Mouse (Mus musculus) naive thymus-derived CD4-positive, alpha-beta T cell, adult 2 months (primary cell): ENCODE measurements around the gene Cd3g.

Source experiments
- DNase-seq: peaks from one replicate; pipeline ENCODE4 v3.0.0-alpha.2; 2011; ENCODE audit warnings: low read depth

Cd3g gene

DNA sequence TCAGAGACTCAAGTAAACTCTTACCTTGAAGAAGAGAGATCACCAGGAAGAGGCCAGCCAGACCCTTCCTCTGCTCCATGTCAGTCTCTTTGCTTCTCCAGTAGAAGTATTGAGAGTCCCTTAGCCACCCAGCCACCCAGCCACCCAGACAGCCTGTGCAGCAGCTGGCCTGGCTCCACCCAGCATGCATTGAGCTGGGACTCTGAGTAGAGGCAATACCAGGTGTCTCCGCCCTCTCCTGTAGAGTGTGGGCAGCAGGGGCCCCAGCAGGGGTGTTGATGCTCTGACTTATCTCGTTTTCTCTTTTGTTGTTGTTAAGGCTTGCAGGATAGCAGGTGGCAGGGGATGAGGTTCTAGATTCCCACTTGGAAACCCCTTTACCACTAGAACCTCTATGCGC is at the start of gene Cd3g:
Cd3g (minus strand) TSS at position 190 of the 400 bp plus-strand sequence.
- DNase-seq: peak; percentile 85

DNA sequence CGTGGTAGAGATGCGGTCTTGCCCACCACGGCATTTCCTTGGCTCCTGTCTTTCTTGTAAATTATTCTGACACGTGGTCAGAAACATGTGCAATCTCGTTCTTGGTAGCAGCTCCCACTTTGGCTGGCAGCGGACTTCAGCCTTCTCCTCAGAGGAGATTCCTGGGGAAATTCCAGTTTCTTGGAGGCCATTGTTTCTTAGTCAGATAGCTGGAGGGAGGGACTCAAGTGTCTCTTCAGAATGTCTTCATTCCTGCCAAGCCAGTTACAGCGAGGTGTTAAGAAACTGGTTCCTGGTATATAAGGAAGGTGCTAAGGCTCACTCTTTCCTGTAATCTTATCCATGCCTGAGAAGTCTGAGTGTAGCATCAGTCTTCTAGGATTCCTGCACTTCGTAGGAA is 47.1 kb upstream of the Cd3g start:
- DNase-seq: no peak

DNA sequence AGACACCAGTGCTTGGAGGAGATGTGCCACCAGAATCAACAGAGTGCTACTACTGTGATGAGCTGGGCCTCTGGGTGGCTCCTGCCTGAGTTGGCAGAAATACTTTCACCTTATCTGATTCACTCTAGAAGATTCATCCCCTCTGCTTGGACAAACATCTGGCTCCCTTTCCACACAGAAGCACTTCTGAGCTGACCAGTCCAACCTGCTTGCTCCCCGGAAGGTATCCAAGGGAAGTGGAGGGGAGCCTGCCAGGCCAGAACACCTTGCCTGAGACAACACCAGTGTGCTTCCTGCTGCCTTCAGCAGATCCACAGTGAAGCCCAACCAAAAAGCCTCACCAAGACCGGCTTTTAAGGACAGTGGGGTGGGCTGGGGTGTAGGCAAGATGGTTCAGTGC is 44.0 kb upstream of the Cd3g start:
- no peak for DNase-seq

DNA sequence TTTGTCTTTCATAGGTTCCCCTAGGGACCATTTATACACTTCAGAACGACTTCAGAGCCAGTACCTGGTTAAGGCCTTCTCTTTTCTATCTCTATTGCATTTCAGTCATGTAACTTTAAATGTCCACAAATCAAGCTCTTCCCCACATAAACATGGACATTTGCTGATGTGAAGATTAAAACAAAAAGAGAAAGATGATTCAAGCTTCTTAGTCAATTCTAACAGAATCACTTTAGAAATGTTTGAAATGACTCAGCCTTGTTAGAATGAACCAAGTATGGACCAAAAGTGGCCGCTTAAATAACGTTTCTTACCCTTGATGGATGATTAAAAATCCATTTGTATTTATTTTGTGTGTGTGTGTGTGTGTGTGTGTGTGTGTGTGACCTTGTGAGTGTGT is 43.4 kb upstream of the Cd3g start:
- no peak for DNase-seq

DNA sequence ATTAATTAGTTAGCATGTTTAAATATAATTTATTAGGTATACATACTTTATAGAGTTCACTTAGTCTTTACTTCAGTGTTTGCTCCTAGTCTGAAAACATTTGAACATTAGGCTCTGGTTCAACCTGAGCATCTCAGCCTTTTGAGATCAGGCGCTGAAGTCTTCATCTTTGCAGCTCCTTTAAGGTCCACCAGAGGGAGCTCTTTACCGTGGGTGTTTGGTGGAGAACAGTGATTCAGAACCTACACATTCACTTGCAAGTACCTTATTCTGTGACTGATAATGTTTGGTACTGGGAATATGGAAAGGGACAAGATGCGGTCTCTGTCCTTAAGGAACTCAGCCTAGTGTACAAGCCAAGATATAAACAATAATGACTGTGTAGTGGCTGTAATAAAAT is 42.6 kb upstream of the Cd3g start:
- peak; percentile 90 for DNase-seq

DNA sequence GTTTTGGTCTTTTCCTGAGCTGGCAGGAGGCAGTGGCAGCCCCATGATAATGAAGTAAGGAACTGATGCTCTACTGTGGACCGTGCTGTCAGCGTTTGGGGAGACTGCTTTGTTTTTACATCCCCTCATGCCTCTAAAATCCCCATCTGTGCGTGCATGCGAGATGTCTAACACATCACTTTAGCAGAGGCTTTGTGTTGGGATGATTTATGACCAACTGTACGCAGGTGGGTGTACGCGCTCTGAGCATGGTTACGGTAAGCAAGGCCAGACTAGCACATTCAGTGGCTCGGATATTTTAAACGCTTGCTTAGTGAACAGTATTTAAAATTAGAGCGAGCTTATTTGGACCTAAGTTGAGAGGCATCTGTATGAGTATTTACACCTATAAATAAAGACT is 37.8 kb upstream of the Cd3g start:
- no peak for DNase-seq

DNA sequence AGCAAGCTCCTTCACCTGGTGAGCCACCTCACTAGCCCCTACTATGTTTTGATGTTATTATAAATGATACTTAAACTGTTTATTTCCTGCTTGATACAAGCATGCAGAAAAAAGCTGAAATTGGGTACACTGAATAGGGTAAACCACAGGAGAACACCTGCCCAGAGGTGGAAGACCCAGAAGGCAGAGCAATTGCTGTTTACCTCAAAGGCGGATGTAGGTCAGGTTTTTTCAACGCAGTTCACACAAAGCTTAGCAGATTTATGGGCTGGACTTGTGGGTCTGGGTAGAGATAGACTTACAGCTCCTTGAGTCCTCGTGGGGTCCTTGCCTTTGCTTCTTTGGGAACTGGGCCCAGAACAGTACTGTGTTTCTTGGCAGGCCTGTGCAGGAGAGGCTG is 35.6 kb upstream of the Cd3g start:
- DNase-seq: peak; percentile 59

DNA sequence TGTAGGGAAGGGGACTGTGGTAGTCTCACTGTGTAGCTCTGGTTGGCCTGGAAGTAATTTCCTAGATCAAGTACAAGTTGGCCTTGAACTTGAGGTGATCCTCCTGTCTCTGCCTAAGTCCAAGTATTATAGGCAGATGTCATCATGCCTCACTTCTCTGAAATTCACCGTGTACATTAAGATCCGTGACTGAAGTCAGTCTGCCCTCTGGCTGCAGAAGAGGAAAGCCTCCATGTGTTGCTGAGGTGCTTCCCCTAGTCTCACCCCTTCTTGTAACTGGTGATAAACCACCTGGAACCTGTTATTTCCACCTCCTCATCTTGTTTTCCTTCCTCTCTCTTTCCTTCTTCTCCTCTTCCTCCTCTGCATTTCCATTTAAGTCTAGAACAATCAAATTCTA is 34.6 kb upstream of the Cd3g start:
- DNase-seq: peak; percentile 81

DNA sequence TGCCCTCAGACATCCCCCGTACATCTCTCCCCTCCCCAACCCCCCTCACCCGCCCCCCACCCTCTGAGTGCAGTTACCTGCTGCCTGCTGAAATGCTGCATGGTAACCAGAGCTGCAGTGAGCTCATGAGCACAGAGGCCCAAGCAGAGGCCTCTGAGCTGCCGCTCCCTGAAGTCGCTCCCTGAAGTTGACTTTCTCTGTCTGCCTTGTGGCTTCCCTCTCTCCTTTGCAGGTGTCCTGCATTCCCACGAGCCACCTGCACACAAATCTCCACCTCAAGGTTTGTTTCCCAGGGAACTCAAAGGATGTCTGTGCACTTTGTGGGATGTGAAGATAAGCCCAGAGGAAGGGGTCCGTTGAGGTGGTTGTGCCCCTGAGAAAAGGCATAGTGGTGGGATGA is 31.1 kb upstream of the Cd3g start:
- DNase-seq: no peak

DNA sequence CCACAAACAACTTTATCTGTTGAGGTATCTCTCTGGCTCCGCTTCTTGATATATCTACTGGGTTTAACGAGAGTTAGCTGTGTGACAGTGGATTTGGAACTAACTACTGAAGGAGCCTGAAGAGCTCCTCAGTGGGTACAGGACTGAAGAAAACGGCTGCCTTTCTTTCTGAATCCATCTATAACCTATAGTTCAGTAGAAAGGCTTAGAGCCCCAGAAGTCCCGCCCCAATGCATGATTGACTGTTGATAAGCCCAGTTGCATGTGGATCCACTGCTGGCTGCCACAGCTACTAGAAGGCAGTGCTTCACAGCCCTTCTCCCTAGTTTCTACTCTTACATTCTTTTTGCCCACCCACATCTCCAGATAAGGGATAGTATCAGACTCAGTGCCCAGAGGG is 30.2 kb upstream of the Cd3g start:
- peak; percentile 83 for DNase-seq

DNA sequence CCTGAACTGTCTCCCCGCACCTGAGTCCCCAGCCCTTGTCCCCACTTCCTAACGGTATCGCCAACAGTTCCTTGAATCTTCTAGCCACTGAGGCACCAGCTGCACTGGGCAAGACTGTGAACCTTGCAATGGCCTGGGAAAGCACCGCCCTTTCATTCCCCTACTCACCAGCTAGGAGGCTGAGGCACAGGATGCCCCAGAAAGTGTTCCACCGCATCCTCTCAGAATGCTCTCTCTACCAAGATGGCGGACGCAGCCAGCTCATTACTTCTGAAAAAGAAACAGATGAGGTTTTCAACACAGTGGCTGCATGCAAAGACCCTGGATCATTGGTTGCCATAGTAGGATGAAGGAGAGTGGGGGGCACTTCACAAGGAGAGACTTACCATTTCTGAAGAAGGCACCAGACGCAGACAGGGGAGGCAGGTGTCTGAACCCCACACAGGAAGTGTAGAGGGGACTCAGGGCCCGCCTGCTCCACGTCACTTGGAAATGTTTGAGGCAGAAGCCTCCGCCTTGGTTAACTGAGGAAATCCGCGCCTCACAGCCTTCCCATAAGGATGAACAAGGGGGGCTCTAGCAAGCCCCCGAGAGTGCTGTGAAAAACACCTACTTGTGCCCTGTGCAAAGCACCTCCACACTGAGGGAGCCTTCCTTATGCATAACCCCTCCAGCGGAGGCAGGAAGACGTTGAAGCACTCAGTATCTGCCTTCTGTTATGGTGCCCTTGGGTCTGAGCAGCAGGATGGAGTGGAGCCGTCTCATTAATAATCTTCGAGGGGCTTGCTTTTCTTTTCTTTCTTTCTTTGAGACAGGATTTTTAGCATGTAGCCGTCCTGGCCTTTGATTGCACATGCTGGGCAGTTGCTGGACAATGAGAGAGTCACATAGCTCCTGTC is 29.2 kb upstream of the Cd3g start, which contains the start of gene Cd3e:
Cd3e (minus strand) TSS at position 448 of the 899 bp plus-strand sequence.
- peak; percentile 90 for DNase-seq

DNA sequence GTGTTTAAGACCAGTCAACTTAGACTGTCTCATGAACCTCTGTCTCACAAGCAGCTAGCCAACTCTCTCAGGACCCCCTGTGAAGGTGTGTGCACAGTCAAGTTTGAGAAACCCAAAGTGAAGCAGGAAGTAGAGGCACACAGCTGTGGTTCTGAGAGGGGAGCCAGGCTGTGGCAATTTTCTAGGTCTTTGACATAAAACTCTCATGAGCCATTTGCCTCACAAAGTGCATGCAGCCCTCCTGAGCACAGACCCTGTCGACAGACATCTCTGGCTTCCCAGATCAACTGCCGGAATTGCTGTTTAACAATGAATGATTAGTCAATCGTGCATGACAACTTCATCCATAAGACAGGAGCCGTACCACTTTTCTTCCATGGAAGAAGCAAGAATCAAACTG is 28.1 kb upstream of the Cd3g start:
- DNase-seq: peak; percentile 56

DNA sequence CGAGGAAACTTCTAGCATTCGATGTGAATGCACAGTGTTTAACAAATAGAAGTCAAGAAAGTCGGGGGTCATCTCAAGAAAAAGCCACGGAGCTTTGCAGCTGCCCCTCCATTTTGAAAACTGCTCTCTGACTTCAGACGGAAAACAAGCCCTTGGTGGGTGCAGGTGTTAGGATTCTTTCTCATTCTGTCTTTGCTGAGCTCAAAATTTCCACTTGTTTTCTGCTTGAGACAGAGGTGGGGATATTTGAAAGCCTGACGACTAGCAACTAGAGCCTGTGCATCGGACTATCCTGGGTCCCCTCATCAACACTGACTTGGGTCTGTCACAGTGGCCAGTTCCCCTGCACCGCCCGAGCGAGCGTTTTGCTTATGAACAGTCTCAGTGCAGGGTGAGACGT is 27.2 kb upstream of the Cd3g start:
- no peak for DNase-seq

DNA sequence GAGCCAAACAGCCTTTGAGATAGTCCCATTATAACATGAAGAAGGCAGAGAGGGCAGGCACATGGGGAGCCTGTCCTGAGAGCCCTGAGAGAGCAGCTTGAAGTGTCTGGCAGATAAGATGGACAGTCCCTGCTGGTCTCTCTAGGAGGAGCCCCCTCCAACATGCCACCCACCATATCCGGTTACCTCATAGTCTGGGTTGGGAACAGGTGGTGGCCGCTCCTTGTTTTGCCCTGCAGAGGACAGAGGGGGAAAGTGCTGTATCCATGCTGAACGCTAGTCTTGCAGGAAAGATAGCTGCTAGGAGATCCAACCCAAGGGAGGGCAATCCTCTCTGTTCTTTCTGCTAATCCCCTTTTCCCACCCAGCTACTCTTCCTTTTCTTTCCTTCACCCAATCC is 20.0 kb upstream of the Cd3g start:
- no peak for DNase-seq

DNA sequence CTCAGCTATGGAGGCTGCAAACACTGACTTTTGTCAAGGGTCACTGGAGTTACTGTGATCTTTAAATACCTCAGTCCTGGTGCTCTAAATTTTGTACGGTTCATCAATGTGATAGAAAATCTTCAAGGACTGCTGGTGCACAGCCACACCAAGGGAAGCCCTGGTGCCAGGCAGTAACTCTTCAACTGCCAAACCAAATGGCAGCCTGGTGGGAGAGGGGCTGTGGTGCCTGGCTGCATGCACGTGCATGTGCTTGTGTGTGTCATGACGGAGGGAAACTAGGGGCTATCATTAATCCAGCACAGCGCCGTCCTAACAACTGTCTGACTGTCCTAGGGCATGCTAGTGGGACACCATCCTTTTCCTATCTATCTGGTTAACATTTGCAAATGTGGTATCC is 19.5 kb upstream of the Cd3g start:
- DNase-seq: no peak

DNA sequence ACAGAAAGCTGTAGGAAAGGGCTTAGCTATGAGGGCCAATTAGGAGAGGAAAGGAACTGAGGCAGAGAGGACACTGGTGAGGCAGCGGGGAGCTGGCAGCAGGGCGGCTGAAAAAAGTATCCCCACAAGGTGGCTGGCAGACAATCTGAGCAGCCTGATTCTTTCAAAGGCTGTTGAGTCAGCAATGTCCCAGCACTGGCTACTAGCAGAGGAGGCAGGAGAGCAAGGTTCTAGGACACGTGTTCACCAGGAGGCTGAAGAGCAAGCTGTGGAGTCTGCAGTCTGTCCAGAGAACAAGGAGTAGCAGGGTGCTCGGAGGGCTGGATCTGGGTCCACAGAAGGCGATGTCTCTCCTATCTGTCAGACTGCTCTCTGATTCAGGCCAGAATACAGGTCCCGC is 18.9 kb upstream of the Cd3g start:
- DNase-seq: peak; percentile 65

DNA sequence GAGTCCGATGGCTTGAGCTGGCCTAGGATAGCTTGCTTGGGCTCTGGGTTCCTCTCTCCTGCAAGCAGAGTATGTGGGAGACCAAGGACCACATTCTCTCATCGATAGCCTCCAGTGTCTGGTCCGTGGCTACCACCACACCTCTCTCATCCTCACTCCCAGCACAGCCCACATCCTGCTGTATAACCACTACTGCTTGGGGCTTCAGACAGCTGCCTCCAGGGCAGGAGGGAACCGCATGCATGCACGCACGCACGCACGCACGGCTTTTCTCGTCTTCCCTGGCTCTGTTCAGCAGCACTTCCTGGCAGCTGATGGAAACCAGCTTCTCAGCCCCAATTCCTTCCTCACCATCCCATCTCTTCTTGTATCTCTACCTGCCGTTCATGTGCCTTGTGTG is 17.9 kb upstream of the Cd3g start:
- DNase-seq: peak; percentile 65

DNA sequence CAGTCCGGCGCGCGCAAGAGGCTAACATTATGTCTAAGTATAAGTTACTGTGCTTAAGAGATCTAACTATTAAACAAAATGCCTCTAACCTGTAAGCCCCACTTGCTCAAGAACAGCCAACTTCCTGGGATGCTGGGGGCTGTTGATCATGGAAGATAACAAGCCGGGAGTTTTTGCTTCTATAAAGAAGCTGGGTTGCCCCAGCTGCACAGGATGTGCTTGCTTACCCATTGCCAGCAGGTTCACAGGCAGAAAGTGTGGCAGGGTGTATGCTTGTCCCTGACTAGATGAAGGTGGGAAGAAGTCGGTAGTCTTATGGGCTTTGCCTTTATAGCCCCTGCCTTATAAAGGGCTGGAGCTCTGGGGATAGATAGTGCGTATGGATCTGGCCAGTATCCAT is 16.4 kb upstream of the Cd3g start:
- peak; percentile 49 for DNase-seq

DNA sequence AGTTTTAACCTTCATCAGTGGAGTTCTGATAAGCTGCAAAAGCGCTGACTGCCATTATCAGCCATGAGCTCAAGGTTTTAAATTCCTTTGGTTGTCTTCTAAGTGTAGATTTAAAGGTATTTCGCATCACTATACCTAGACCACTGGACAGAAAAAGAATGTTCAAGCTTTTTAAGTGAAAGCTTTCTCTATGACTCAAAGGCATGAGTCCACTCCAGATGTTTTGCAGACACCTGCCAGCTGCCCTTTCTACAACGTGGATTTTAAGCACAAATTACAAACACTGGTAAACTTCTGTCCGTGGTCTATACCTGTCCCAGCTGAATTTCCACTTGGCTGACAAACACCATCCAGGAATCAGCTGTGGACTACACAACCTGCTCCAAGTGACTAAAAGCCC is 14.7 kb upstream of the Cd3g start:
- no peak for DNase-seq

DNA sequence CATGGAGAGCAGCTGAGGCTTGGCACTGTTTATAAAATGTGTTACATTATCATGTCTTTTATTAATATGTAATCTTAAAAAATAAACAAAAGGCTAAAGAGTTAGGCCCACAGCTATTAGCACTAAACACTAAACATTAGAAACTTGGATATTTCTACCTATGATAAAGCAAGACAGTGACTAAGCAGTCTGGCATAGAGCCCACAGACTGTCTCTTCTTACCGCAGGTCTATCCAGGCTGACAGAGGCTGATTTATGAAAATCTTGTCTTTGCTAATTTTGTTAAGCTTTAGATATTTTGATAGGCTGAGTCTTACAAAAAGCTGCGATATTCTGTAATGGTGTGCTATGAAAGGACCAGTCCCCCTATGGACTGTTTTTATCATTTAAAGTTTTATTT is 13.0 kb upstream of the Cd3g start:
- no peak for DNase-seq

DNA sequence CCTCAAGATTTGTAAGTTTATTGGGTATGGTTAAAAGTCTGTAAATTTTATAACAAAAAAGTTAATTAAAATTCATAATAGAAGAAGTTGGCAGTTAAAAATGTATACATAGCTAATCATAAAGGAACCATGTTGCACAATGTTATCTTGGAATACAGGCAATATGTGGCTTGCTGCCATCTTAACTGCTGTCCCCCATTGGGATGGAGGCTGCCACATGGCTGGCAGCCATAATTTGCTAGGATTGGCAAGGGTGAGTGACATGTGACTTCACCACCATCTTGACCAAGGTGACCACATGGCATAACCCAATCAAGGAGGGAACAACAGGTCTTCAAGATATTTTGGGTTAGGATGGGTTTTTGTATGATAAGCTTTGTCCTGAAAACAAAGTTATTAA is 12.0 kb upstream of the Cd3g start:
- DNase-seq: no peak

DNA sequence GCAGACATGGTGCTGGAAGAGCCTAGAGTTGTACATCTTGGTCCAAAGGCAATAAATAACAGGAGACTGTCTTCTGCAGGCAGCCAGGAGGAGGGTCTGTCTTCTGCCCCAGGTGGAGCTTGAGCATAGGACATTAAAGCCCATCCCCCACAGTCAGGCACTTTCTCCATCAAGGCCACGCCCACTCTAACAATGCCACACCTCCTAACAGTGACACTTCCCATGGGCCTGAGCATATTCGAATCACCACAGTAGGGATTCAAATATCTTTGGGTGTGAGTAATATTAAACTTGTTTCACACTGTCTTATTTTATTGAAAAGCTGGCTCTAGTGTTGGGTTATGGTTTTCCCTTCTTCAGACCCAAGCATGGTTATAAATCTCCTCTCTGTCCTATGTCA is 11.6 kb upstream of the Cd3g start:
- DNase-seq: no peak

DNA sequence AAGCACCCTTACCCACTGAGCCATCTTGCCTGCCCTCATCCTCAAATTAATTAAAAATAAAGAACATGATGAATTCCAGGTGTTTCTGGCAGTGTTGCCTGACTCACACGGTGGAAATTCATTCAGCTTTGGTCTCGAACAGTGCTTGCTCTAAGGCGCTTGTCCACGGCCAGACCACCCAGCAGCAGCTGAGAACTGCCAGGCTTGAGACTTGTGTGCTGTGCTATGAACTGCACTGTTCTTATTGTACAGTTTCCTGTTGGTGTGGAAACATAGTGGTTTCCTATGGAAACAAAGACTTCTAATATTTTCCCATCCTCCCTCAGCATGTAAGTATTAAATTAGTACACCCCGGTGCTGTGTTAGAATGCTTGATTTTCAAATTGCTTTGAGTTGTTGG is 6.7 kb upstream of the Cd3g start:
- DNase-seq: peak; percentile 82

DNA sequence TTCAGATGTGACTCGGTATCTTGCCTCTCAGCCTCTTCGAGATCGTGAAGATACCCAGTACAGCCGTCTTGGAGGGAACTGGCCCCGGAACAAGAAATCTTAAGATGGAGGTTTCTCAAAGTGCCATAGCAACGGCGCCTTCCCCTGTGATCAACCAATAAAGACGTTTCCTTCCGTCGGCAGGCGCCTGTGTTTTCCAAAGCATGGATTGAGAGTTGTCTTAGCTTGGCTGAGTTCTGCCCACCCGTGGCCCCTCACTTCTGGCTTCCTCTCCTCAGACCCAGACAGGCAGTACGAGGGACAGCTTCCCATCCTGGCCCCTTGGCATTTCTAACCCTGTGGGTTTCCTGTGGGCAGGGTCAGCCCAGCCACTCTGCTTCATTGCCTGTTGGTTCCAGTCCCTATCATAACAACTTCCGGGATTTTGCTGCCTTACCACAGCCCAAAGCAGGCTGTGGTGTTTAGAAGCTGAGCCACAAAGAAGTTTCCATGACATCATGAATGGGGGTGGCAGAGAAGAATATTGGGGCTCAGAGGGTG is 6.1 kb upstream of the Cd3g start:
- DNase-seq: peak; percentile 98
